Mouse (Mus musculus) CH12.LX (cell line): ENCODE measurements at regions not wholly inside any gene's neighbourhood (a gene's known extent, or its start where the extent isn't known, plus 50 kb on each side); places are given as distances from the start of the nearest gene placed in this dataset.

Experiments
- CTCF ChIP-seq, 2 experiments: IDR thresholded peaks in 1 of 2; conservative IDR thresholded peaks in 1 of 2; 2 replicates each; pipeline ENCODE4 v1.5.1; 2011 to 2012; ENCODE audit warnings: low read depth in 2 of 2, low read length in 2 of 2, improper control_type of control experiment in 1 of 2, inconsistent platforms in 1 of 2, mild to moderate bottlenecking in 1 of 2, moderate library complexity in 1 of 2
- USF2 ChIP-seq: conservative IDR thresholded peaks from 2 replicates; pipeline ENCODE4 v1.6.1; 2011; ENCODE audit warnings: low read depth, low read length, improper control_type of control experiment

- no peak for TF ChIP-seq USF2
- TF ChIP-seq CTCF (conservative IDR thresholded peaks at IDR 0.05 in 1 of 2, IDR thresholded peaks at IDR 0.05 in 1 of 2; ENCODE audit: low read depth in 2 of 2, low read length in 2 of 2) = no peak
Measured at GRCm38 (mm10) chr14:98442411-98442810, 272.8 kb upstream of the Dach1 start.
